Mouse (Mus musculus) MEL (cell line): ENCODE measurements around the gene Cpt2.

ENCODE experiments used
- CHD1 ChIP-seq: IDR thresholded peaks from 2 replicates; pipeline ENCODE4 v1.6.1; 2012; ENCODE audit warnings: low read depth, mild to moderate bottlenecking, inconsistent platforms, low read length, improper control_type of control experiment
- CTCF ChIP-seq, 3 experiments: IDR thresholded peaks in 2 of 3; conservative IDR thresholded peaks in 1 of 3; 2 replicates each; pipeline ENCODE4 v1.5.1; 2011 to 2012; ENCODE audit warnings: low read length in 3 of 3, low read depth in 2 of 3, mild to moderate bottlenecking in 2 of 3, improper control_type of control experiment in 1 of 3, inconsistent platforms in 1 of 3, mixed read lengths in 1 of 3, moderate library complexity in 1 of 3; ENCODE audit not compliant: control insufficient read depth in 1 of 3, insufficient read depth in 1 of 3, poor library complexity in 1 of 3, severe bottlenecking in 1 of 3
- EP300 ChIP-seq, 2 experiments: IDR thresholded peaks; 2 replicates each; pipeline ENCODE4 v1.6.1; 2011; ENCODE audit warnings: improper control_type of control experiment in 2 of 2, low read length in 2 of 2, low read depth in 1 of 2, mild to moderate bottlenecking in 1 of 2
- GATA1 ChIP-seq: IDR thresholded peaks from 2 replicates; pipeline ENCODE4 v1.6.1; 2011; ENCODE audit warnings: low read depth, low read length, improper control_type of control experiment
- KAT2A ChIP-seq: conservative IDR thresholded peaks from 2 replicates; pipeline ENCODE4 v1.6.1; 2012; ENCODE audit warnings: low read depth, low read length, improper control_type of control experiment, inconsistent platforms
- MAFK ChIP-seq: IDR thresholded peaks from 2 replicates; pipeline ENCODE4 v1.6.1; 2011; ENCODE audit warnings: low read depth, mild to moderate bottlenecking, low read length, improper control_type of control experiment, borderline replicate concordance
- MAX ChIP-seq: IDR thresholded peaks from 2 replicates; pipeline ENCODE4 v1.6.1; 2011; ENCODE audit warnings: low read length, improper control_type of control experiment
- MXI1 ChIP-seq: IDR thresholded peaks from 2 replicates; pipeline ENCODE4 v1.6.1; 2011; ENCODE audit warnings: mild to moderate bottlenecking, low read depth, low read length, improper control_type of control experiment
- MYC ChIP-seq: IDR thresholded peaks from 2 replicates; pipeline ENCODE4 v1.6.1; 2011; ENCODE audit warnings: low read depth, mild to moderate bottlenecking, low read length, improper control_type of control experiment, moderate library complexity
- POLR2A ChIP-seq, 2 experiments: IDR thresholded peaks; 2 replicates each; pipeline ENCODE4 v1.6.1; 2011 to 2012; ENCODE audit warnings: low read length in 2 of 2, mild to moderate bottlenecking in 2 of 2, control low read depth in 1 of 2, improper control_type of control experiment in 1 of 2, low read depth in 1 of 2, moderate library complexity in 1 of 2; ENCODE audit not compliant: control insufficient read depth in 1 of 2, insufficient read depth in 1 of 2, poor library complexity in 1 of 2
- TCF12 ChIP-seq: IDR thresholded peaks from 2 replicates; pipeline ENCODE4 v1.6.1; 2014; ENCODE audit warnings: low read depth, mild to moderate bottlenecking, inconsistent platforms, low read length, improper control_type of control experiment, moderate library complexity
- ZNF384 ChIP-seq: IDR thresholded peaks from 2 replicates; pipeline ENCODE4 v1.6.1; 2012; ENCODE audit warnings: low read depth, mild to moderate bottlenecking, inconsistent platforms, low read length, improper control_type of control experiment

DNA sequence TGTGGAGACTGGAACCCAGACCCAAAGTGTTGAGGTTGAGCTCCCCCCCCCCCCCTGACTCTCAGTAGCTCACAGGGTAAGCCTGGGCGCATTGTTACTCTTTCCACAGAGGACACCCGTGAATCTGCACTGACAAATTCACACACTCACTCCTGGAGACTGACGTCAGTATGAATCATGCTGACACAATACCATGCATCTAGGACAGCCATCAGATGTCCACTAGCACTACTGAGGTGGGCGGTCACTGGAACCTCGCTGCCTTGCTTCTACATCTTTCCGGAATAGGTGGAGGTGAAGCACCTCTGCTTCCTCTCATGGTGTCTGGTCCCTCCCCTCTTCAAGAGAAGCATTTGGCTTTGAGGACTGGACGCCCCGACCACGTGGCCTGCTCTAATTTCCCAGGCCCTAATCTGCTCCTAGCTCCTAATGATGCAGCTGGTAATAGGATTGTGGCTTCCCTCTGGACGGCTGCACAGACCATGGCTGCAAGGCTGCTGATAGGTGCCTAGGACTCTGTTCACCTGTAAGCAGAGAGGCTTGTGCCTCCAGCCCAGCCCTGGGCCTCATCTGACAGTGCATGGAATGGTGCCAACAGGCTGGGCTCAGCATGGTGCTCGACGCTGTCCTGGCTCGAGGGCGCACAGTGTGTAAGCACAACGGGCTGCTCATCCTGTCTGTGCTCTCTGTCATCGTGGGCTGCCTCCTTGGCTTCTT is 44.7 kb upstream of the Cpt2 start, which contains the start of gene Slc1a7:
- TF ChIP-seq GATA1 (no peak), MYC (no peak), CTCF (IDR thresholded peaks at IDR 0.05 in 2 of 3, conservative IDR thresholded peaks at IDR 0.05 in 1 of 3; ENCODE audit: control insufficient read depth in 1 of 3, insufficient read depth in 1 of 3, low read depth in 2 of 3, low read length in 3 of 3, poor library complexity in 1 of 3, severe bottlenecking in 1 of 3) (no peak), EP300 (IDR thresholded peaks at IDR 0.05; ENCODE audit: low read depth in 1 of 2, low read length in 2 of 2) (no peak), ZNF384 (no peak), POLR2A (IDR thresholded peaks at IDR 0.05; ENCODE audit: control insufficient read depth in 1 of 2, insufficient read depth in 1 of 2, low read depth in 1 of 2, low read length in 2 of 2, poor library complexity in 1 of 2) (no peak), TCF12 (no peak), MXI1 (no peak), CHD1 (no peak), MAFK (no peak), MAX (no peak), KAT2A (no peak)
